Comparison of ENCODE assay signal across 8 mouse cellular contexts in the genomic region with DNA sequence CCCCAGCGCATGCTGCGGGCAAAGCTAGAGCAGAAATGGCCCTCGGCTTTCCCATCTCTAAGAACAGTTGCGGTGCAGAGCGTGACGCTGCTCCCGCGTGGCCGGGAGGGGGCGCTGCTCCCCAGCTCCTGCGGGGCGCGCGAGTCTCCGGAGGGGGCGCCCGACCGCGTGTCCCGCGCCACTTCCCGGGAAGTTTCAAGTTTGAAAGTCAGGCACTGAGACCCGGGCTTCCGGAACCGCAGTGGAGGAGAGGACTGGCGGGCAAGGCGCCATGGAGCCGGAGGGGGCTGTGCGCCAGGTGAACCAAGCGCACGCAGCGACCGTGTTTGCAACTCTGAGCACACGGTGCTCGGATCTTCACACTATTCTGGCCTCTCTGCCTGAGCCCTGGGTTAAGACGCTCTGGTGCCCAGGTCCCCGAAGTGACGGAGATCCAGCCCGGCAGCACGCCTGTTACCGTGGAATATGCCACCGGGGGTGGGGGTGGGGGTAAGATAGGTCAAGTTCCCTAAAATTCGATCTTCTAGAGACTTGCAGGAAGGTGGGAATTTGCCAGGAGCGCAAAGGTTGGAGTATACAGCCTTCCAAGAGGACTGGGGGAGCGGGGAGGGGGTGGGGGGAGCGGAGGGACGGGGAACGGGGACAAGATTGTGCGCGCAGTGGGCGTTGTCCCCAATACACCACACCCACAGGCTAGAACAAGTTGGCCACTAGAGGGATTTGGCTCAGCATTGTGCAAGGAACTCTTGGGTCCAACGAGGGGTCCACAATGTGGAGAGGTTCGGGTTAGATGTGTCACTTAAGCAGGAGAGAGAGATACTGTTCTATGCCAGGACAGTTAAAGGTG. TPM values are rescaled to one million over a fixed set of nuclear protein-coding genes. Genes with fewer than 3 reads are reported as not detected.
A peak's percentile ranks its signal among the peaks of the same experiment; 100 is the strongest.
DNase-seq lines count a peak whose midpoint lies in the region; ATAC-seq and TF ChIP-seq lines count a peak whose summit lies in the region.

Gene Pkn3, plus strand, starts transcription at position 183 of the 847 bp plus-strand sequence.

- peak; percentile 89 for TF ChIP-seq CTCF in cerebellum, adult 2 months (IDR thresholded peaks at IDR 0.05; ENCODE audit: borderline replicate concordance, insufficient read depth, low read depth, low read length)
- peak; percentile 99 for TF ChIP-seq CTCF in forebrain, postnatal 0 days (IDR thresholded peaks at IDR 0.05; ENCODE audit: low read depth)

- ATAC-seq in forebrain, postnatal 0 days, result peak; percentile 91

- no peak within 1 kb of the TSS for H3K27ac ChIP-seq in cerebellum, adult 2 months (ENCODE audit: insufficient read depth, low read length)
- H3K27ac ChIP-seq in forebrain, postnatal 0 days (ENCODE audit: low read depth, low read length), result no peak within 1 kb of the TSS

- peak; percentile 87 for DNase-seq in Muller cell, postnatal 12 days (ENCODE audit: inconsistent ontology term)
- DNase-seq in cerebellum, adult 2 months, result peak; percentile 72 to 81
- peak; percentile 90 for DNase-seq in forebrain, postnatal 0 days
- DNase-seq in heart, postnatal 4 days, result peak; percentile 93
- DNase-seq in layer of hippocampus, adult 9-11 months, result peak; percentile 61
- DNase-seq in lung, postnatal 14 days, result peak; percentile 89
- peak; percentile 88 for DNase-seq in ovary, postnatal 14 days (ENCODE audit: low spot score)
- peak; percentile 84 for DNase-seq in thymus, postnatal 14 days

- H3K9ac ChIP-seq in forebrain, postnatal 0 days, result no peak within 1 kb of the TSS

- 2% methylated on average over 53 of the region's 53 CpGs for WGBS in cerebellum, adult 2 months
- under 1% methylated on average over 53 of the region's 53 CpGs for WGBS in forebrain, postnatal 0 days

- peak within 1 kb of the TSS; percentile 70 for H3K4me2 ChIP-seq in forebrain, postnatal 0 days (ENCODE audit: low read depth)

- peaks cover 7% of the 10 kb centered on the region for H3K4me1 ChIP-seq in cerebellum, adult 2 months (ENCODE audit: control insufficient read depth, insufficient read depth, low read length)
- H3K4me1 ChIP-seq in forebrain, postnatal 0 days (ENCODE audit: insufficient read depth), result no peaks in the 10 kb centered on the region

- H3K27me3 ChIP-seq in cerebellum, adult 2 months (ENCODE audit: control insufficient read depth, insufficient read depth, low read length), result no peaks in the 10 kb centered on the region
- H3K27me3 ChIP-seq in forebrain, postnatal 0 days (ENCODE audit: insufficient read depth, low read length), result no peaks in the 10 kb centered on the region

- H3K36me3 ChIP-seq in forebrain, postnatal 0 days (ENCODE audit: insufficient read depth), result peaks cover 15% of the 10 kb centered on the region; the same call in 1 of the 2 replicates

- H3K4me3 ChIP-seq in cerebellum, adult 2 months (replicated peaks; ENCODE audit: insufficient read depth, low read depth, low read length), result peak within 1 kb of the TSS; percentile 41
- H3K4me3 ChIP-seq in forebrain, postnatal 0 days (ENCODE audit: low read depth, low read length), result peak within 1 kb of the TSS; percentile 32

- TF ChIP-seq POLR2A in cerebellum, adult 2 months (IDR thresholded peaks at IDR 0.05; ENCODE audit: borderline replicate concordance, insufficient read depth, low read length), result no peak

- H3K9me3 ChIP-seq in forebrain, postnatal 0 days (ENCODE audit: low read length), result no peaks in the 10 kb centered on the region

RNA-seq across cellular contexts. Expression of gene Pkn3, which starts in this region (rescaled TPM):
- 2.4 TPM in 2 replicates for polyA plus RNA-seq in cerebellum, adult 2 months (2012; rRNA removed)
- 2.0 and 4.7 TPM in 2 replicates for total RNA-seq in forebrain, postnatal 0 days (2014; rRNA removed)
- 0.80 and 0.86 TPM in 2 replicates for polyA plus RNA-seq in forebrain, postnatal 0 days (2015; fragmentation: Nextera tagmentation; extraction: Ambion mirVana)
- total RNA-seq in heart, postnatal 4 days (2021), result 10 to 100 TPM; 15.3 to 17.9 TPM
